Mouse (Mus musculus) megakaryocyte-erythroid progenitor cell, adult 5-6 weeks (primary cell): ENCODE data around the gene Gfi1. TPM values are rescaled to one million over a fixed set of nuclear protein-coding genes. Genes with fewer than 3 reads are reported as not detected.

Source experiments
- ATAC-seq: replicated peaks from 2 replicates; pipeline ENCODE4 v1.8.0; 2016; ENCODE audit warnings: mild to moderate bottlenecking, inconsistent platforms; ENCODE audit not compliant: severe bottlenecking, poor library complexity, low FRiP score, low TSS enrichment
- total RNA-seq, 2 experiments: library from RNA; stranded (forward) in 1 of 2; stranded (reverse) in 1 of 2; fragments of 200-1000, 215-1000 nt in 1 of 2; fragments of >200 nt in 1 of 2; fragmentation: Nextera tagmentation in 1 of 2; gene quantifications; 2 replicates each; pipeline ENCODE4 v1.2.3; 2014 to 2017

Gene Gfi1
- total RNA-seq, 2 experiments from 2014 or later: 0.81 TPM; not detected in 1

GRCm38 (mm10) chr5:107723541-107724511 is 2.0 kb downstream of the Gfi1 start:
- no peak for ATAC-seq

GRCm38 (mm10) chr5:107722661-107723532 is 2.9 kb downstream of the Gfi1 start:
- ATAC-seq: no peak

GRCm38 (mm10) chr5:107721638-107722011 is 4.2 kb downstream of the Gfi1 start:
- no peak for ATAC-seq

- no peak for ATAC-seq
Observed at GRCm38 (mm10) chr5:107720991-107721637, 4.7 kb downstream of the Gfi1 start.

- ATAC-seq: no peak
Observed at GRCm38 (mm10) chr5:107720511-107720910, 5.3 kb downstream of the Gfi1 start.

- ATAC-seq: no peak
Observed at GRCm38 (mm10) chr5:107719786-107720185, 6.0 kb downstream of the Gfi1 start.

- ATAC-seq: no peak
Observed at GRCm38 (mm10) chr5:107719209-107719608, 6.6 kb downstream of the Gfi1 start.

- no peak for ATAC-seq
Observed at GRCm38 (mm10) chr5:107717871-107718361, 7.9 kb downstream of the Gfi1 start.

- ATAC-seq: no peak
Observed at GRCm38 (mm10) chr5:107711689-107712088, 14.1 kb downstream of the Gfi1 start.

GRCm38 (mm10) chr5:107708124-107708797 is 17.6 kb downstream of the Gfi1 start:
- no peak for ATAC-seq

- ATAC-seq: no peak
Observed at GRCm38 (mm10) chr5:107706262-107706661, 19.6 kb downstream of the Gfi1 start.

- ATAC-seq: no peak
Observed at GRCm38 (mm10) chr5:107705756-107706155, 20.1 kb downstream of the Gfi1 start.

- no peak for ATAC-seq
Observed at GRCm38 (mm10) chr5:107703207-107703763, 22.6 kb downstream of the Gfi1 start.

- no peak for ATAC-seq
Observed at GRCm38 (mm10) chr5:107701658-107702057, 24.2 kb downstream of the Gfi1 start.

GRCm38 (mm10) chr5:107700873-107701272 is 25.0 kb downstream of the Gfi1 start:
- ATAC-seq: peak; percentile 58

- no peak for ATAC-seq
Observed at GRCm38 (mm10) chr5:107698888-107699287, 26.9 kb downstream of the Gfi1 start.

GRCm38 (mm10) chr5:107695019-107695418 is 30.8 kb downstream of the Gfi1 start:
- no peak for ATAC-seq

- ATAC-seq: 0 out of 2 replicates have a peak, but pooled peaks have one; percentile 13
Observed at GRCm38 (mm10) chr5:107688499-107688866, 37.4 kb downstream of the Gfi1 start.
